Mouse (Mus musculus): ENCODE data around the gene Ppp4r3b. TPM values are rescaled to one million over a fixed set of nuclear protein-coding genes. Genes with fewer than 3 reads are reported as not detected.

Ppp4r3b gene
- polyA plus RNA-seq, 1 experiment from 2014 or later: 75.6 TPM

GRCm38 (mm10) chr11:29188981-29189380 lies 16.3 kb downstream of the Ppp4r3b start:
- no peak overlapping the region for H3K4me3 ChIP-seq (replicated peaks; ENCODE audit: low read depth, low read length)
- no peak overlapping the region for H3K9ac ChIP-seq (ENCODE audit: low read depth, low read length)
- TF ChIP-seq CTCF (IDR thresholded peaks at IDR 0.05; ENCODE audit: low read depth): no peak
- no peak for DNase-seq (ENCODE audit: low spot score)
- ATAC-seq (replicated peaks; ENCODE audit: low FRiP score, low read depth): no peak
- no peak overlapping the region for H3K4me2 ChIP-seq (ENCODE audit: low read length)
- peaks cover 22% of the 10 kb centered on the region for H3K36me3 ChIP-seq (ENCODE audit: insufficient read depth, low read length)
- H3K27me3 ChIP-seq (ENCODE audit: insufficient read depth, low read length): no peaks in the 10 kb centered on the region
- H3K9me3 ChIP-seq (replicated peaks; ENCODE audit: low read length): no peaks in the 10 kb centered on the region
- 75% methylated on average over 2 of the region's 2 CpGs for WGBS
- H3K4me1 ChIP-seq (replicated peaks; ENCODE audit: insufficient read depth, low read length): no peaks in the 10 kb centered on the region
- no peak overlapping the region for H3K27ac ChIP-seq

GRCm38 (mm10) chr11:29203653-29204052 lies 31.0 kb downstream of the Ppp4r3b start:
- H3K9me3 ChIP-seq (replicated peaks; ENCODE audit: low read length): no peaks in the 10 kb centered on the region
- no peak overlapping the region for H3K4me3 ChIP-seq (replicated peaks; ENCODE audit: low read depth, low read length)
- peak; percentile 18 for DNase-seq (ENCODE audit: low spot score)
- peak; percentile 34; the same call in 1 of the 2 replicates for TF ChIP-seq CTCF (IDR thresholded peaks at IDR 0.05; ENCODE audit: low read depth)
- no peak overlapping the region for H3K4me2 ChIP-seq (ENCODE audit: low read length)
- peaks cover 26% of the 10 kb centered on the region for H3K36me3 ChIP-seq (ENCODE audit: insufficient read depth, low read length)
- H3K27me3 ChIP-seq (ENCODE audit: insufficient read depth, low read length): no peaks in the 10 kb centered on the region
- WGBS: 84% methylated on average over 5 of the region's 5 CpGs
- no peak overlapping the region for H3K9ac ChIP-seq (ENCODE audit: low read depth, low read length)
- no peak for ATAC-seq (replicated peaks; ENCODE audit: low FRiP score, low read depth)
- no peak overlapping the region for H3K27ac ChIP-seq
- no peaks in the 10 kb centered on the region for H3K4me1 ChIP-seq (replicated peaks; ENCODE audit: insufficient read depth, low read length)

- H3K4me2 ChIP-seq (ENCODE audit: low read length): no peak overlapping the region
- H3K4me3 ChIP-seq (replicated peaks; ENCODE audit: low read depth, low read length): no peak overlapping the region
- H3K27me3 ChIP-seq (ENCODE audit: insufficient read depth, low read length): no peaks in the 10 kb centered on the region
- H3K9ac ChIP-seq (ENCODE audit: low read depth, low read length): no peak overlapping the region
- TF ChIP-seq CTCF (IDR thresholded peaks at IDR 0.05; ENCODE audit: low read depth): no peak
- ATAC-seq (replicated peaks; ENCODE audit: low FRiP score, low read depth) (no peak), DNase-seq (ENCODE audit: low spot score) (no peak)
- H3K27ac ChIP-seq: no peak overlapping the region
- peaks cover 20% of the 10 kb centered on the region; the same call in 1 of the 2 replicates for H3K36me3 ChIP-seq (ENCODE audit: insufficient read depth, low read length)
- no peaks in the 10 kb centered on the region for H3K4me1 ChIP-seq (replicated peaks; ENCODE audit: insufficient read depth, low read length)
- 99% methylated on average over 2 of the region's 2 CpGs for WGBS
- no peaks in the 10 kb centered on the region for H3K9me3 ChIP-seq (replicated peaks; ENCODE audit: low read length)
Observed at GRCm38 (mm10) chr11:29209774-29210173, 37.1 kb downstream of the Ppp4r3b start.

GRCm38 (mm10) chr11:29216196-29216595 lies 43.5 kb downstream of the Ppp4r3b start:
- Histone ChIP-seq H3K9me3 (replicated peaks; ENCODE audit: low read length) (no peaks in the 10 kb centered on the region), H3K4me3 (replicated peaks; ENCODE audit: low read depth, low read length) (no peak overlapping the region), H3K36me3 (ENCODE audit: insufficient read depth, low read length) (peaks cover 41% of the 10 kb centered on the region), H3K27ac (no peak overlapping the region), H3K27me3 (ENCODE audit: insufficient read depth, low read length) (no peaks in the 10 kb centered on the region), H3K4me2 (ENCODE audit: low read length) (no peak overlapping the region), H3K9ac (ENCODE audit: low read depth, low read length) (no peak overlapping the region), H3K4me1 (replicated peaks; ENCODE audit: insufficient read depth, low read length) (no peaks in the 10 kb centered on the region)
- WGBS: 94% methylated on average over 2 of the region's 2 CpGs
- DNase-seq (ENCODE audit: low spot score): no peak
- ATAC-seq (replicated peaks; ENCODE audit: low FRiP score, low read depth): no peak
- TF ChIP-seq CTCF (IDR thresholded peaks at IDR 0.05; ENCODE audit: low read depth): no peak

GRCm38 (mm10) chr11:29219055-29219454 lies 46.4 kb downstream of the Ppp4r3b start:
- Histone ChIP-seq H3K4me2 (ENCODE audit: low read length) (no peak overlapping the region), H3K36me3 (ENCODE audit: insufficient read depth, low read length) (peaks cover 61% of the 10 kb centered on the region), H3K9ac (ENCODE audit: low read depth, low read length) (no peak overlapping the region), H3K9me3 (replicated peaks; ENCODE audit: low read length) (no peaks in the 10 kb centered on the region), H3K4me3 (replicated peaks; ENCODE audit: low read depth, low read length) (no peak overlapping the region), H3K4me1 (replicated peaks; ENCODE audit: insufficient read depth, low read length) (no peaks in the 10 kb centered on the region), H3K27me3 (ENCODE audit: insufficient read depth, low read length) (no peaks in the 10 kb centered on the region), H3K27ac (no peak overlapping the region)
- DNase-seq (ENCODE audit: low spot score) (no peak), ATAC-seq (replicated peaks; ENCODE audit: low FRiP score, low read depth) (no peak)
- no peak for TF ChIP-seq CTCF (IDR thresholded peaks at IDR 0.05; ENCODE audit: low read depth)

GRCm38 (mm10) chr11:29222310-29222709 lies 49.6 kb downstream of the Ppp4r3b start:
- no peak overlapping the region for H3K4me2 ChIP-seq (ENCODE audit: low read length)
- H3K4me3 ChIP-seq (replicated peaks; ENCODE audit: low read depth, low read length): no peak overlapping the region
- 92% methylated on average over 5 of the region's 5 CpGs for WGBS
- no peak overlapping the region for H3K27ac ChIP-seq
- DNase-seq (ENCODE audit: low spot score): no peak
- peaks cover 46% of the 10 kb centered on the region for H3K36me3 ChIP-seq (ENCODE audit: insufficient read depth, low read length)
- H3K27me3 ChIP-seq (ENCODE audit: insufficient read depth, low read length): no peaks in the 10 kb centered on the region
- ATAC-seq (replicated peaks; ENCODE audit: low FRiP score, low read depth): no peak
- no peak for TF ChIP-seq CTCF (IDR thresholded peaks at IDR 0.05; ENCODE audit: low read depth)
- H3K9ac ChIP-seq (ENCODE audit: low read depth, low read length): no peak overlapping the region
- no peaks in the 10 kb centered on the region for H3K4me1 ChIP-seq (replicated peaks; ENCODE audit: insufficient read depth, low read length)
- H3K9me3 ChIP-seq (replicated peaks; ENCODE audit: low read length): no peaks in the 10 kb centered on the region

GRCm38 (mm10) chr11:29224754-29225153 lies 52.1 kb downstream of the Ppp4r3b start:
- Histone ChIP-seq H3K4me2 (ENCODE audit: low read length) (no peak overlapping the region), H3K36me3 (ENCODE audit: insufficient read depth, low read length) (peaks cover 53% of the 10 kb centered on the region), H3K4me3 (replicated peaks; ENCODE audit: low read depth, low read length) (no peak overlapping the region), H3K9ac (ENCODE audit: low read depth, low read length) (no peak overlapping the region), H3K27me3 (ENCODE audit: insufficient read depth, low read length) (no peaks in the 10 kb centered on the region), H3K4me1 (replicated peaks; ENCODE audit: insufficient read depth, low read length) (no peaks in the 10 kb centered on the region), H3K27ac (no peak overlapping the region), H3K9me3 (replicated peaks; ENCODE audit: low read length) (no peaks in the 10 kb centered on the region)
- DNase-seq (ENCODE audit: low spot score) (no peak), ATAC-seq (replicated peaks; ENCODE audit: low FRiP score, low read depth) (no peak)
- WGBS: 85% methylated on average over 2 of the region's 2 CpGs
- no peak for TF ChIP-seq CTCF (IDR thresholded peaks at IDR 0.05; ENCODE audit: low read depth)
